Mouse (Mus musculus) embryonic fibroblast, embryonic 13.5 days (primary cell): Measurements from ENCODE around the gene 1700028P14Rik. TPM values are rescaled to one million over a fixed set of nuclear protein-coding genes. Genes with fewer than 3 reads are reported as not detected.

Experiments
- H3K27ac ChIP-seq: 2 replicates; pipeline ENCODE4 v1.5.1; 2012; ENCODE audit warnings: low read length, control low read depth, inconsistent platforms; ENCODE audit not compliant: insufficient read depth
- H3K4me1 ChIP-seq: 2 replicates; pipeline ENCODE4 v1.6.1; 2011; ENCODE audit warnings: low read length; ENCODE audit not compliant: control insufficient read depth, insufficient read depth
- H3K4me3 ChIP-seq: 2 replicates; pipeline ENCODE4 v1.5.1; 2011; ENCODE audit warnings: mild to moderate bottlenecking, control low read depth, low read length; ENCODE audit not compliant: insufficient read depth
- CTCF ChIP-seq: IDR thresholded peaks from 2 replicates; pipeline ENCODE4 v1.5.1; 2011; ENCODE audit warnings: mild to moderate bottlenecking, control low read depth, low read length, moderate library complexity, borderline replicate concordance; ENCODE audit not compliant: insufficient read depth
- POLR2A ChIP-seq: IDR thresholded peaks from 2 replicates; pipeline ENCODE4 v1.6.1; 2011; ENCODE audit warnings: low read depth, mild to moderate bottlenecking, control low read depth, low read length, moderate library complexity
- polyA plus RNA-seq: library from polyadenylated mRNA; stranded (reverse); fragments of >200 nt; gene quantifications from 2 replicates; pipeline ENCODE4 v1.2.4, GENCODE M21; 2011; ENCODE audit warnings: low read depth; ENCODE audit not compliant: missing spikeins, insufficient read length

Gene 1700028P14Rik
- polyA plus RNA-seq, 1 experiment: not detected

DNA sequence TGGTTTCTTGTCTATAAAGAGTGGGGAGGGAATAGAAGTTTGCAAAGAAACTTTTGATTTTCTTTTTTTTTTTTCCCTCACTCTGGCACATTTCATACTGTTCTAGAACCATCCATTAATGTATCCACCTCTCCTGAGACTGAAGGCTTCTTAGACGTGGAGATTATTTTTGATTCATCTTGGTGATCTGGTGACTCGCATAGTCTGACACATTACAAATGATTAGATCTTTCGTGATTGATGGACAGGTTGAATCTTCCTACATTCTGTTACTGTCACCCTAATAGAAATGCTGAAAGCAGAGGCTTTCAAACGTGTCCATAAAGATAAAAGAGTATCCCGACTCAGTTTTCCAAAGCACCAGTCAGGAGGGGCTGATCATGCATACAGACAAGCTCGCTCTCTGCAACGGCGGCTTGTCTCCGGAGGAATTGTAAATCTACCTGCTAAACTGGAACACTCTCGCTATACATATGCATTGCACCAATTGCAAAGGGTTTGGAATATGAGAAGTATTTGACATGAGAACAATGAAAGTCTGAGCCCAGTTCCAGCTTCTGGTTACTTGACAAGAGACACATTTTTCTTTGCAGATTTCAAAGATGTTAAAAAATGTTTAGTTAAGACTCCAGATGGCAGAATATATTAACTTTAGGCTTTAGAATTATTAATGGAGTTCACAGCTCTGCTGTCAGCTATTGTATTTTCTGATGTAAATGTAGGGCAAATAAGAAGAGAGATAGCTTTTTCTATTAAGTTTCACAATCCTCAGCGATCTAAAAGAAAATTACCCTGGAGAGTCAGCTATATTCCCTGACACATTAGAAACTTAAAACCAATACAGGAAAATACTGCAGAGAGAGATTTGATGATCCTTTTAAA, 20.8 kb downstream of the 1700028P14Rik start:
- no peak overlapping the region for H3K4me3 ChIP-seq
- no peak overlapping the region for H3K27ac ChIP-seq
- TF ChIP-seq POLR2A: no peak
- no peak for TF ChIP-seq CTCF
- H3K4me1 ChIP-seq: no peaks in the 10 kb centered on the region

DNA sequence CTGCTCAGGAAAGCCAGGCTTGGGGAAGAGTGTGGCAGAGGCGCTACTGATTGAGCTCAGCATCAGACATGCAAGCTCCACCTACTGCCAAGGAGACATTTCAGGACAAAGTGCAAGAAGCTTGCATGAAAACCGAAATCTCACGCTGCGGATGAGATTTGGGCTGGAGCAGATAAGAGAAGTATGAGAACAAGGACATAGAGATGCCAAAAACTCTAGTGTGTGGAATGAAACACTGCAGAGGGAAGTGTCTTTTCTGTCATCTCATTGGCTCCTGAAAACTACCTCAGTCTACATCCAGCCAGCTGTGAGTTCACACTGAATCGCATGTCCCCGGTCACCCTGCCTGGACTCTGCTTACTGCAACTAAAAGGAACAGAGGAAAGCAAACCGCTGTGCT, 38.3 kb downstream of the 1700028P14Rik start:
- no peak overlapping the region for H3K27ac ChIP-seq
- no peak for TF ChIP-seq CTCF
- TF ChIP-seq POLR2A: no peak
- no peaks in the 10 kb centered on the region for H3K4me1 ChIP-seq
- H3K4me3 ChIP-seq: no peak overlapping the region

DNA sequence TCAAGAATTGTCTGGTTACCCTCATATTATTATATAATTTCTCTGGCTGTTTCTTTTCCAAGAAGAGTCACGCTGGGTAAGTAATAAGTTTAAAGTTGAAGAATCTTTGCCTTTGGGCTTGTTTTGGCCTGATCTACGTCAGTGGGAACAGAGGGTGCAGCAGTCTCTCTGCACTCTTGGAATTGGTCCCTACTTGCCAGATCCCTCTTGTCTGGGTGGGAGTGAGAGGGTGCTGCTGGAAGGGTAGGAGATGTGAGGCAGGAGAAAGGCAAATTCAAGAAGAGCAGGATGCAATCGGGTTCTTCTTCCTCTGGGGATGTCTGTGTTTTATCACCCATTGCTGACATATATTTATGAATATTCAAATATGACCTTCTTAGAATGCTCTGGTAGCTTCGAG, 42.9 kb downstream of the 1700028P14Rik start:
- Histone ChIP-seq H3K27ac (no peak overlapping the region), H3K4me3 (no peak overlapping the region), H3K4me1 (no peaks in the 10 kb centered on the region)
- TF ChIP-seq POLR2A (no peak), CTCF (no peak)

DNA sequence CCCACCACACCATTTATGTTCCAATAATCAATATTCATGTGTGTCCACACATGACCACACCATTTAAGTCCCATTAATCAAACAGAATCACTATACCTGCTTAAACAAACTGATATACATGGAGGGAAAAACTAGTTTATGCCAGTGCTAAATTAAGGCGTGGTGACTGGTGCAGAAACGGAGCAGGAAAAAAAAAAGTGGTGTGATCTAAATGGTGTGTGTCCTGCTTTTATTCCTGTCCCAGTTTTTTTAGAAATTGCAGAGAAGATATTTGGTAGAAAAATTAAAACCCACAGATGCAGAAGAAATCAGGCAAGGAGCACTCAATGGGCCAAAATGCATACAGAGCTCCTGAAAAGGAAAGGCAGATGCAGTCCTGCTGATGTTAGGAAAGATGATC, 44.7 kb downstream of the 1700028P14Rik start:
- no peak overlapping the region for H3K4me3 ChIP-seq
- H3K27ac ChIP-seq: no peak overlapping the region
- TF ChIP-seq POLR2A: no peak
- no peak for TF ChIP-seq CTCF
- H3K4me1 ChIP-seq: no peaks in the 10 kb centered on the region

DNA sequence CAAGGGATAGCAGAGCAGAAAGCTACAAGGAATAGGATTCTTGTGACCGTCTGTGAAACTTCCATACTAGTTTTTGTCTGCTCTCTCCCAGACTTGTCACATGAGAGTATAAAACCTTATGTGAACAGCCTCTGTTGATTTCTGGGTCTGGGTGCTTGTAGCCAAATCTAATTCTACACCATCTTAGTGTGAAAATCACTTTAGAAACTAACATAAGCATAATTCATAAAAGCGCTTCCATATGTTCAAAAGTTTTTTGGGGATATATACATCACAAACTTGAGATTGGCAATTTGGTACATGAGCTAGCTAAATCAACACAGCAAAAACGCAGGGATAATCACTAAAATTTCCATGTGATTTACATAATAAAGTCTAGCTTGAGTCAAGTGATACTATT, 57.7 kb downstream of the 1700028P14Rik start:
- no peaks in the 10 kb centered on the region for H3K4me1 ChIP-seq
- no peak overlapping the region for H3K27ac ChIP-seq
- TF ChIP-seq CTCF (no peak), POLR2A (no peak)
- H3K4me3 ChIP-seq: no peak overlapping the region

DNA sequence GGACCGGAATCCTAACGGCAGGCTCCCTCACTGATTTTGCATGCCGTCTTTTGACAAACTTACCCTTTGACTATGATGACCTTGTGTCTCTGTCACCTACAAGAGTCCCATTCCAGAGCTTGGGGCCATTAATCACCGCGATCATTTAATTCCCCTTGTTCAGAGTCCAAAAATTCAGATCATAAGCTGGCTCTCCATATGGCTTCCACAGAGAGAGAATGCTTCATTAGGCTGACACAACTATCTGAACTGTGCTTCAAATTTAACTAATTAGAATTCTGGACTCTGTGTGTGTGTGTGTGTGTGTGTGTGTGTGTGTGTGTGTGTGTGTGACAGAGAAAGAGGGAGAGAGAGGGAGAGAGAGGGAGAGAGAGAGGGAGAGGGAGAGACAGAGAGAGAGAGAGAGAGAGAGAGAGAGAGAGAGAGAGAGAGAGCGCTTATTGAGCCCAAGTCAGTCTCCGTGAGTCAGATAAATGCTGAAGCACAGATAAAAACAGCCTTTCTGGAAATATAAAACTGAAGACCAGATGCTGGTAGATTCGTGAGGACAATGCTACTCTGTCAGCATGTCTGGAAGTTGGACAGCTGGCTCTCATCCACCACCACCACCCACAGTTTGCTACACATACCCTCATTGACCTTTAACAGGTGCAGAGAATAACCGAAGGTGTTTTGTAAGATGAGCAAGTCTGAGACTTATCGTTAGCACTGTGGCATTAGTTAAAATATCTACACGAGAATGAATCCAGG, 73.8 kb downstream of the 1700028P14Rik start:
- Histone ChIP-seq H3K4me1 (no peaks in the 10 kb centered on the region), H3K27ac (no peak overlapping the region), H3K4me3 (no peak overlapping the region)
- no peak for TF ChIP-seq CTCF
- no peak for TF ChIP-seq POLR2A

DNA sequence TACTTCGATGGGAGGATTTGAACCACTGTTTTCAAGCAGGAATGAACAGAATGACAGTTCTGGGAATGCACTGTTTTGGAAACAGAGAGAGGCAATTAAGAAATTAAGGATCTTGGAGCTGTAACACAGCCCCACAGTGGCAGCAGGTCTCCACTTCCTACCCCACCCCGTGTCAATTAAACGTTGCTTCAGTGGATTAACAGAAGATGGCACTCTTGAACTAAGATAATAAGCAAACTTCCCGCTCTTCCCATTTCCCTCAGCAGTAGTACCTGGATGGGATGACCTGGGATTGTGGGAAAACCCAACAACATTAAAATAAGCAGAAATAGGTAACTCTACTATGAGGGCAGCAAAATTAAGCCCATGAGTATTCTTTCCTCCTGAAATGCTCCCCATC, 75.9 kb downstream of the 1700028P14Rik start:
- H3K4me3 ChIP-seq: no peak overlapping the region
- TF ChIP-seq POLR2A: no peak
- no peak for TF ChIP-seq CTCF
- H3K4me1 ChIP-seq: no peaks in the 10 kb centered on the region
- H3K27ac ChIP-seq: no peak overlapping the region

DNA sequence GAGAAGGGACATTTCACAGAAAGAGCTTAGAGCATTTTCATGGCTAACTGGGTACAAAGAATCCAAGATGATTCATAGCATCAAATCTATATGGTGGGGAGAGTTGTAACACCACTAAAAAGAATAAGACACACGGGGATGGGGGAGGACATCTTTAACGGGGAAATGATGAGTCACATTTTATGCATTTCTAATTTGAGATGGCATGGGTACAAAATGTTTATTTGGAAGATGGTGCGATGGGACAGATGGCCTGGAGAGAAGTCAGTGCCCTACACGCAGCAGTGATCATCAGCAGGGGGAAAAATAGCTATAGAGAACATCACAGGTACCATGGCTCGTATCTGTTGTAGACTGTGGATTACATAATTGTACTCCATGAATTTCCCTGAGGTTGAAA, 88.9 kb downstream of the 1700028P14Rik start:
- TF ChIP-seq POLR2A: no peak
- TF ChIP-seq CTCF: no peak
- H3K4me1 ChIP-seq: no peaks in the 10 kb centered on the region
- H3K4me3 ChIP-seq: no peak overlapping the region
- no peak overlapping the region for H3K27ac ChIP-seq

DNA sequence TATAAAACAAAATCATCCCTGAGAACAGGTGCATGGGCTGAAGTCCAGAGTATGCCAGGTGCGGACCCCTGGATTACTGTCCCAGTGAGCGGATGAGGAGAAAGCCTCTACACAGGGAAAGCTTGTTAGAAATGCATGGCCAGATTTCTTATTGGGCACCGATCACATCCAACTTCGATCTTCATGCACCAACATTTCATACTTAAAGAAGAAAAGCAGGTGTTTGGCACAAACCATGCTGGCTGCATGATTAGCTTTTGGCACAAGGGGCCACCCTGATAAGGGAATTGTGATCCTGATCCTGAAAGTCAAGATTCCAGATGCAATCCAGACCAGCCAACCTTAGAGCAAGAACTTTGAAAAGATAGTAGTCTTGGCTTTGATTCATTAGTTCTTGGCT, 90.0 kb downstream of the 1700028P14Rik start:
- Histone ChIP-seq H3K4me3 (no peak overlapping the region), H3K4me1 (no peaks in the 10 kb centered on the region), H3K27ac (no peak overlapping the region)
- no peak for TF ChIP-seq CTCF
- no peak for TF ChIP-seq POLR2A

DNA sequence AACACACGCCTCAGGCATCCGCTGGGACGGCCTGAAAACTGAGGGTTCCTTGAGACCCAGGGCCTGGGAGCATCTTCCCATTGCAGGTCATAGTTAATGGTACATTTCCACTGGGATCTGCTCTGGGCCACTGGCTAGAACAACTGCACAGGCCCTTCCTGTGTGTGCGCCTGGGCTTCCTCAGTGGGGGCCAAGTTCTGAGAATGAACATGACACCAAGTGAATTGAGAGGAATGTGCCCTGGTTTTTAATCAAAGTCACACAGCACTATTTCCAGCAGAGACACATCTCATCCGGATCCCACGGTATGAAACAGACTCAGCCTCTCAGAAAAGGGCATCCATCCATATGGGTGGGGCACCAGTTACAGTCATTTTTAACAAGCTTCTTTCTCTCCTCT, 90.6 kb downstream of the 1700028P14Rik start:
- TF ChIP-seq POLR2A: no peak
- no peak for TF ChIP-seq CTCF
- Histone ChIP-seq H3K27ac (no peak overlapping the region), H3K4me1 (no peaks in the 10 kb centered on the region), H3K4me3 (no peak overlapping the region)
